Mouse (Mus musculus) liver, embryonic 14.5 days (tissue): ENCODE measurements around the gene Kctd21. TPM values are rescaled to one million over a fixed set of nuclear protein-coding genes. Genes with fewer than 3 reads are reported as not detected.

Experiments
- ATAC-seq: fragments of 200-750 bp; cut with Nextera tagmentation; 2 replicates; pipeline ENCODE4 v1.8.0; 2017; ENCODE audit warnings: moderate number of reproducible peaks, mild to moderate bottlenecking, moderate library complexity; ENCODE audit not compliant: insufficient read depth
- DNase-seq, 3 experiments: peaks; one replicate each; pipeline ENCODE4 v3.0.0-alpha.2; 2012 to 2013; ENCODE audit warnings: low read depth in 3 of 3, low spot score in 3 of 3
- H3K27ac ChIP-seq: fragments of 300-500 bp; sonication (generic); 2 replicates; pipeline ENCODE4 v1.5.1; 2014; ENCODE audit warnings: moderate library complexity, mild to moderate bottlenecking, control low read depth, inconsistent platforms
- H3K27me3 ChIP-seq: fragments of 300-500 bp; sonication (generic); 2 replicates; pipeline ENCODE4 v1.6.1; 2014; ENCODE audit warnings: mild to moderate bottlenecking, low read length, moderate library complexity; ENCODE audit not compliant: control insufficient read depth, insufficient read depth
- H3K36me3 ChIP-seq: fragments of 300-500 bp; sonication (generic); replicated peaks from 2 replicates; pipeline ENCODE4 v1.6.1; 2014; ENCODE audit warnings: low read depth; ENCODE audit not compliant: control insufficient read depth, insufficient read depth
- H3K4me1 ChIP-seq, 2 experiments: fragments of 200-500 bp in 1 of 2; fragments of 300-500 bp in 1 of 2; sonication (generic) in 1 of 2; replicated peaks; 2 replicates each; pipeline ENCODE4 v1.6.1; 2012 to 2014; ENCODE audit warnings: antibody characterized with exemption in 1 of 2, inconsistent platforms in 1 of 2, low read length in 1 of 2; ENCODE audit not compliant: control insufficient read depth in 2 of 2, insufficient read depth in 2 of 2
- H3K4me2 ChIP-seq: fragments of 300-500 bp; sonication (generic); 2 replicates; pipeline ENCODE4 v1.6.1; 2014; ENCODE audit warnings: low read depth, mild to moderate bottlenecking, control low read depth, moderate library complexity
- H3K4me3 ChIP-seq, 2 experiments: fragments of 200-500 bp in 1 of 2; fragments of 300-500 bp in 1 of 2; sonication (generic) in 1 of 2; 2 replicates each; pipeline ENCODE4 v1.5.1; 2012 to 2014; ENCODE audit warnings: low read depth in 2 of 2, low read length in 2 of 2, mild to moderate bottlenecking in 2 of 2, control low read depth in 1 of 2, inconsistent platforms in 1 of 2, moderate library complexity in 1 of 2; ENCODE audit not compliant: insufficient read depth in 1 of 2
- H3K9ac ChIP-seq: fragments of 300-500 bp; sonication (generic); replicated peaks from 2 replicates; pipeline ENCODE4 v1.6.1; 2014; ENCODE audit warnings: mild to moderate bottlenecking, control low read depth, moderate library complexity
- H3K9me3 ChIP-seq: fragments of 300-500 bp; sonication (generic); 2 replicates; pipeline ENCODE4 v1.6.1; 2016; ENCODE audit warnings: low read length, mixed read lengths; ENCODE audit not compliant: control insufficient read depth
- CTCF ChIP-seq: IDR thresholded peaks from 2 replicates; pipeline ENCODE4 v1.5.1; 2016; ENCODE audit warnings: antibody characterized with exemption, low read depth, control low read depth
- EP300 ChIP-seq: IDR thresholded peaks from 2 replicates; pipeline ENCODE4 v1.6.1; 2016; ENCODE audit warnings: antibody characterized with exemption, low read depth
- WGBS: fragments of 180-500 bp; shearing (Covaris S2); extraction: QIAGEN DNeasy Blood & Tissue Kit; methylation state at CpG from one replicate; pipeline ENCODE4 v1.1.7; 2014; ENCODE audit not compliant: insufficient replicate concordance; 5-methylcytosine and 5-hydroxymethylcytosine counted together
- polyA plus RNA-seq, 2 experiments: library from polyadenylated mRNA; depleted of rRNA in 1 of 2; stranded (reverse) in 1 of 2; unstranded in 1 of 2; fragments of >200 nt; fragmentation: Nextera tagmentation in 1 of 2; extraction: Ambion mirVana in 1 of 2; gene quantifications; 2 replicates each; pipeline versions ENCODE4 v1.2.1 to v1.2.3; 2012 to 2014

The Kctd21 gene
- polyA plus RNA-seq, 2 experiments = 0.76 to 0.80 TPM

- peaks cover 9 to 15% of the 10 kb centered on the region in 2 experiments; a peak in 3 of 4 replicates for H3K4me1 ChIP-seq
- no peaks in the 10 kb centered on the region; the same call in 1 of the 2 replicates for H3K36me3 ChIP-seq
- H3K4me2 ChIP-seq = no peak overlapping the region
- no peak overlapping the region for H3K27ac ChIP-seq
- WGBS = 74% methylated on average over 6 of the region's 6 CpGs
- TF ChIP-seq CTCF = no peak
- TF ChIP-seq EP300 = no peak
- no peak overlapping the region for H3K4me3 ChIP-seq
- no peak overlapping the region for H3K9ac ChIP-seq
- H3K9me3 ChIP-seq = no peaks in the 10 kb centered on the region
- no peaks in the 10 kb centered on the region for H3K27me3 ChIP-seq
- no peak for DNase-seq
- no peak for ATAC-seq
Observed at GRCm38 (mm10) chr7:97398943-97399342, 66.8 kb downstream of the Kctd21 start.

Other genes with a start within 250 kb of the Kctd21 start
- 0.29 and 0.36 TPM in 2 replicates for gene Usp35, start 307 bp upstream of the Kctd21 start, polyA plus RNA-seq (2012; rRNA removed)
- gene Usp35, start 307 bp upstream of the Kctd21 start, polyA plus RNA-seq (2014; fragmentation: Nextera tagmentation; extraction: Ambion mirVana) = 0.14 and 0.18 TPM in 2 replicates
- gene Alg8, start 39.3 kb downstream of the Kctd21 start, polyA plus RNA-seq (2012; rRNA removed) = 23.8 and 25.6 TPM in 2 replicates
- gene Alg8, start 39.3 kb downstream of the Kctd21 start, polyA plus RNA-seq (2014; fragmentation: Nextera tagmentation; extraction: Ambion mirVana) = 30.5 and 33.4 TPM in 2 replicates
- 95.8 and 107 TPM in 2 replicates for gene Ndufc2, start 67.7 kb downstream of the Kctd21 start, polyA plus RNA-seq (2012; rRNA removed)
- gene Ndufc2, start 67.7 kb downstream of the Kctd21 start, polyA plus RNA-seq (2014; fragmentation: Nextera tagmentation; extraction: Ambion mirVana) = 242 and 250 TPM in 2 replicates
- 0.02 TPM in 1 of 2 replicates, not detected in the other for gene Thrsp, start 85.4 kb downstream of the Kctd21 start, polyA plus RNA-seq (2012; rRNA removed)
- not detected in 2 replicates for gene Thrsp, start 85.4 kb downstream of the Kctd21 start, polyA plus RNA-seq (2014; fragmentation: Nextera tagmentation; extraction: Ambion mirVana)
- 9.5 and 9.6 TPM in 2 replicates for gene Kctd14, start 119.0 kb downstream of the Kctd21 start, polyA plus RNA-seq (2012; rRNA removed)
- 7.6 and 9.6 TPM in 2 replicates for gene Kctd14, start 119.0 kb downstream of the Kctd21 start, polyA plus RNA-seq (2014; fragmentation: Nextera tagmentation; extraction: Ambion mirVana)
- gene Ints4, start 148.6 kb downstream of the Kctd21 start, polyA plus RNA-seq (2012; rRNA removed) = 25.9 and 26.8 TPM in 2 replicates
- gene Ints4, start 148.6 kb downstream of the Kctd21 start, polyA plus RNA-seq (2014; fragmentation: Nextera tagmentation; extraction: Ambion mirVana) = 19.1 and 21.8 TPM in 2 replicates
- 7.7 and 9.9 TPM in 2 replicates for gene Aamdc, start 247.2 kb downstream of the Kctd21 start, polyA plus RNA-seq (2012; rRNA removed)
- gene Aamdc, start 247.2 kb downstream of the Kctd21 start, polyA plus RNA-seq (2014; fragmentation: Nextera tagmentation; extraction: Ambion mirVana) = 16.0 and 16.4 TPM in 2 replicates
- 1.4 and 2.8 TPM in 2 replicates for gene Rsf1, start 247.6 kb downstream of the Kctd21 start, polyA plus RNA-seq (2012; rRNA removed)
- gene Rsf1, start 247.6 kb downstream of the Kctd21 start, polyA plus RNA-seq (2014; fragmentation: Nextera tagmentation; extraction: Ambion mirVana) = 4.9 and 5.0 TPM in 2 replicates